Mouse (Mus musculus) limb, embryonic 13.5 days (tissue): ENCODE results near the gene Rbm4b. TPM values are rescaled to one million over a fixed set of nuclear protein-coding genes. Genes with fewer than 3 reads are reported as not detected.

ENCODE experiments used
- ATAC-seq: fragments of 200-750 bp; cut with Nextera tagmentation; 2 replicates; pipeline ENCODE4 v1.8.0; 2017; ENCODE audit warnings: low read depth, moderate number of reproducible peaks, moderate TSS enrichment; ENCODE audit not compliant: low FRiP score
- H3K27ac ChIP-seq: fragments of 300-500 bp; sonication (generic); 2 replicates; pipeline ENCODE4 v1.5.1; 2015; ENCODE audit warnings: inconsistent platforms, mild to moderate bottlenecking, moderate library complexity
- H3K27me3 ChIP-seq: fragments of 300-500 bp; sonication (generic); 2 replicates; pipeline ENCODE4 v1.6.1; 2015; ENCODE audit warnings: mild to moderate bottlenecking, inconsistent platforms
- H3K36me3 ChIP-seq: fragments of 300-500 bp; sonication (generic); 2 replicates; pipeline ENCODE4 v1.6.1; 2015; ENCODE audit warnings: inconsistent platforms, mild to moderate bottlenecking, moderate library complexity
- H3K4me1 ChIP-seq: fragments of 300-500 bp; sonication (generic); 2 replicates; pipeline ENCODE4 v1.6.1; 2015; ENCODE audit warnings: inconsistent platforms
- H3K4me2 ChIP-seq: fragments of 300-500 bp; sonication (generic); replicated peaks from 2 replicates; pipeline ENCODE4 v1.6.1; 2015; ENCODE audit warnings: inconsistent platforms, mild to moderate bottlenecking, moderate library complexity
- H3K4me3 ChIP-seq: fragments of 300-500 bp; sonication (generic); 2 replicates; pipeline ENCODE4 v1.5.1; 2015; ENCODE audit warnings: moderate library complexity, mild to moderate bottlenecking, inconsistent platforms
- H3K9ac ChIP-seq: fragments of 300-500 bp; sonication (generic); 2 replicates; pipeline ENCODE4 v1.6.1; 2015; ENCODE audit warnings: mild to moderate bottlenecking, inconsistent platforms
- H3K9me3 ChIP-seq: fragments of 300-500 bp; sonication (generic); 2 replicates; pipeline ENCODE4 v1.6.1; 2016; ENCODE audit warnings: inconsistent platforms
- WGBS: fragments of 180-500 bp; shearing (Covaris S2); methylation state at CpG from one replicate; pipeline ENCODE4 v1.1.7; 2015; 5-methylcytosine and 5-hydroxymethylcytosine counted together
- polyA plus RNA-seq: library from polyadenylated mRNA; unstranded; fragments of >200 nt; fragmentation: Nextera tagmentation; extraction: Ambion mirVana; gene quantifications from 2 replicates; pipeline ENCODE4 v1.2.1, GENCODE M21; 2015

The Rbm4b gene
- polyA plus RNA-seq, 1 experiment from 2014 or later: 104 TPM

DNA sequence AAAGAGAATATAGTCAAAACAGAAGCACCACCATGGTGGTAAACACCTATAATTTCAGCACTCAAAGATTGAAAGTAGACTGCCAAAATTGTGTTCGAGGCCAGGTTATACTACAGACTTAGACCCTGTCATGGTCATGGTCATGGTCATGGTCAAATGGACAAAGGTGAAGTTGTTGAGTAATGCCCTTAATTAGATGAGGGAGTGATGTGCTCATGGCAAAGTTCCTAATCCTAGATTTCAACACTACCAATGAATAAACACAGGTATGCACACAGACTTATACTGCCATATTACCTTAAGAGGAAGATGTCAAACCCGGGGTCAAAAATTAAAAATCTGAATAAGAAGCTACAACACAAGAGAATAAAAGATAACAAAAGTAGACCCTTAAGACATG is 30.0 kb downstream of the Rbm4b start:
- no peak overlapping the region for H3K4me2 ChIP-seq
- WGBS: 96% methylated on average over 2 of the region's 2 CpGs
- no peak overlapping the region for H3K9ac ChIP-seq
- H3K27me3 ChIP-seq: no peaks in the 10 kb centered on the region
- no peaks in the 10 kb centered on the region for H3K9me3 ChIP-seq
- H3K27ac ChIP-seq: no peak overlapping the region
- H3K4me1 ChIP-seq: peaks cover 40% of the 10 kb centered on the region
- no peak overlapping the region for H3K4me3 ChIP-seq
- peaks cover 95% of the 10 kb centered on the region for H3K36me3 ChIP-seq
- ATAC-seq: no peak

DNA sequence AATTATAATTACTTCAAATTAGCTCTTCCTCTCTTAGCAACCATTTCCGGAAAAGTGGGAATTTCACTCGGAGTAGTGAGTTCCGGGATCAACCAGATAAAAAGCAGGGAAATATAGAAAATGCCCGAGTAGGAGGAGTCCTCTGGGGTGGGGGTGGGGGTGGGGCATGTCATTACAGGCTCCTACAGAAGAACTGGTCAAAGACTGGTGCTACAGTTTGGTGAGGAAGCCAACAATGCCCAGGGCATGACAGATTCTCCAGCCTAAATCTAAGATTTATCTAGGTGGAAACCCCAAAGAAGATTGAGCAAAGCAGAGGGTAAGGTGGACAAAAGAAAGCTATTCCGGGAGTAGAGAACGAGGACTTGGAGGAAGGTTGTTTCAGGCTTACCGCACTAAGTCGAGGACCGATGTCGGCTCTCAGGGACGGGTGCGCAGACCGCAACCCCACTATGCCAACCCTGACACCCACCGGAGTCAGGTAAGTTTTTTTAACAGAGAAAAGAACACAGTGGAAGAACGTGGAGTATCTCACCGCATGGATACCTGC is 37.1 kb downstream of the Rbm4b start:
- no peaks in the 10 kb centered on the region for H3K9me3 ChIP-seq
- H3K4me2 ChIP-seq: peak overlapping the region; percentile 86
- under 1% methylated on average over 16 of the region's 16 CpGs for WGBS
- H3K27me3 ChIP-seq: no peaks in the 10 kb centered on the region
- ATAC-seq: peak; percentile 25; the same call in 1 of the 2 replicates
- peak overlapping the region; percentile 73 for H3K9ac ChIP-seq
- H3K4me3 ChIP-seq: peak overlapping the region; percentile 67
- H3K36me3 ChIP-seq: peaks cover 50% of the 10 kb centered on the region
- peak overlapping the region; percentile 59; the same call in 1 of the 2 replicates for H3K27ac ChIP-seq
- H3K4me1 ChIP-seq: peaks cover 46% of the 10 kb centered on the region

DNA sequence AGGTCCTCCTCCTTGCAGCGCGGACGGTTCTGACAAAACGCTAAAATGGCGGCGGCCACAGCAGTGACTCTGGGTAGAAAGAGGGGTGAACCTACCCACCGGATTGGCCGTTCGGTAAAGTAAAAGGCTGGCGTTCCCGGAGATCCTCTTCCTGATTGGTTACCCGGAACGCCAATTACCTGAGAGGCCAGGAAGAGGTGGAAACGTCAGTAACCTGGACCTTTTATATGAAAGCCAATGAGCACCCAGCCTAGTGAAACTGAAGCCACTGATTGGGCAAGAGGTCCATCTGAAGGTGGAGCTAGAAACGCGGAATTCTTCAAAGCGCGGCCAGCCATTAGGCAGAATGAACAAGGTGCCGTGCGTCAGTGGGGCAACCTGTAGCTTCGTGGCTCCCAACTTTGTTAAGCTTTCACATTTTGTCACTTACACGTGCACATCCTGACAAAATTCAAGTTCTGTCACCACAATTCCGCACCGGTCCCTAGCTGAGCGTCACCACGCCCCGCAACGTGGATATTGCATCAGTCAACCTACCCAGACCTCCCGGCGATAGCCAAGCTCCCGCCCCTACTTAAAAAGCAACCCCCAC is 37.6 kb downstream of the Rbm4b start, which contains the start of gene Rbm4:
Rbm4 (minus strand) TSS at position 71 of the 592 bp plus-strand sequence.
- no peaks in the 10 kb centered on the region for H3K27me3 ChIP-seq
- H3K4me2 ChIP-seq: peak within 1 kb of the TSS; percentile 86
- peak within 1 kb of the TSS; percentile 67 for H3K4me3 ChIP-seq
- H3K36me3 ChIP-seq: peaks cover 51% of the 10 kb centered on the region
- peak within 1 kb of the TSS; percentile 73 for H3K9ac ChIP-seq
- WGBS: under 1% methylated on average over 31 of the region's 31 CpGs
- peaks cover 44% of the 10 kb centered on the region for H3K4me1 ChIP-seq
- no peaks in the 10 kb centered on the region for H3K9me3 ChIP-seq
- peak; percentile 98 for ATAC-seq
- peak within 1 kb of the TSS; percentile 59; the same call in 1 of the 2 replicates for H3K27ac ChIP-seq

DNA sequence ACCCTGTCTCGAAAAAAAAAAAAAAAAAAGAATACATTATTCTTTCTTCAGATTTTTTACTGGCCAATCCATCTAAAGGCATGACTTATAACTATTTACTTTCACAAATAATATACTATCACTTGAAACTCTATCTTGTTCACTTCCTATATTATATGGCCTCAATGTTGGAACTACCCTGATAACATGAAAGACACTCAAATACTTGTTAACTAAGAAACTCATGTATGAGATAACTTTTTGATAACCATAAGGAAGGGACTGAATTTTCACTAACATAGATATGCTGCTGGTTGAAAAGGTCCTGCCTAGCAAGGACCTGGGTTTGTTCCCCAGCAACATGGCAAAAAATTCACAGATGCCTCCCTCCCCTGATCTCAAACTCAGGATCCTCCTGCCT is 39.6 kb downstream of the Rbm4b start:
- Histone ChIP-seq H3K36me3 (peaks cover 53% of the 10 kb centered on the region), H3K27me3 (no peaks in the 10 kb centered on the region), H3K9ac (no peak overlapping the region), H3K9me3 (no peaks in the 10 kb centered on the region), H3K4me2 (no peak overlapping the region), H3K4me3 (no peak overlapping the region), H3K4me1 (peaks cover 29% of the 10 kb centered on the region), H3K27ac (no peak overlapping the region)
- 95% methylated on average over 1 of the region's 1 CpGs for WGBS
- no peak for ATAC-seq

DNA sequence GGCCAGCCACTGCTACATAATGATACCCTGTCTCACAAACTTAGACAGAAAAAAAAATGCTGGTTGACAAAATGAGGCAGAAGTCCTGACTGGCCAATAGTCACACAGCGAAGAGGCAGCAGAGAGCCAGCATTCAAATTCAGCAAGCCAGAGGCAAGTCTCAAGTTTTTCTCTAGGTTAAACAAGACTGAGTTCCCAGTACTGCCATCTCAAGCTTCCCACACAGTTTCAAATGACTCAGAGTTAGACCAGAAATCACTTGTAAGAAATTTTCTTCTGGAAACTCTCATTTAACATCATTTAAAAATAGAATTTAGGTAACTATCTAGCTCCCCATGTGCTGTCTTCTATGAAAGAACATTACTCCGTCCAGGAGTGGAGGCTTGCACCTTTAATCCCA is 41.5 kb downstream of the Rbm4b start:
- ATAC-seq: no peak
- Histone ChIP-seq H3K4me3 (no peak overlapping the region), H3K9ac (no peak overlapping the region), H3K27me3 (no peaks in the 10 kb centered on the region), H3K27ac (no peak overlapping the region), H3K4me2 (no peak overlapping the region), H3K9me3 (no peaks in the 10 kb centered on the region), H3K36me3 (peaks cover 60% of the 10 kb centered on the region), H3K4me1 (peaks cover 12% of the 10 kb centered on the region)
- 96% methylated on average over 2 of the region's 2 CpGs for WGBS

DNA sequence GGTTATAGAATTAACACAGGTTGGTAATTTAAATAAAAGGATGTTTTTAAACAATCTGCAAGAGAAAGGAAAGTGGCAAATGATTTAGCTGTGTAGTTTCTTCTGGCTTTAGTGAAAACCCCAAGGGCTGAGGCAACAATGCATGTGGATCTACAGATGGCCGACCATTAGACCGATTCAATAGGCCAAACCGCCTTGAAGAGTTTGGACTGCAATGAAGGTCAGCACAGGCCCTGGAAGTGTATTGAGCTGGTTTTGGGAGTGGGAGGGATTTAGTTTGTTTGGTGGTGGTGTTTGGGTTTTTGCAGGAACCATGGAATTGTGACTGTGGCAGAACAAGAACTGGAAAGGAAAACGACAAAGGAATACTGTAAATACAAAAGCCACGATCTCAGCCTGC is 42.8 kb downstream of the Rbm4b start:
- Histone ChIP-seq H3K9me3 (no peaks in the 10 kb centered on the region), H3K36me3 (peaks cover 72% of the 10 kb centered on the region), H3K27me3 (no peaks in the 10 kb centered on the region), H3K27ac (no peak overlapping the region), H3K4me3 (no peak overlapping the region), H3K4me2 (no peak overlapping the region), H3K4me1 (peaks cover 10% of the 10 kb centered on the region), H3K9ac (no peak overlapping the region)
- ATAC-seq: no peak
- WGBS: 96% methylated on average over 5 of the region's 5 CpGs

DNA sequence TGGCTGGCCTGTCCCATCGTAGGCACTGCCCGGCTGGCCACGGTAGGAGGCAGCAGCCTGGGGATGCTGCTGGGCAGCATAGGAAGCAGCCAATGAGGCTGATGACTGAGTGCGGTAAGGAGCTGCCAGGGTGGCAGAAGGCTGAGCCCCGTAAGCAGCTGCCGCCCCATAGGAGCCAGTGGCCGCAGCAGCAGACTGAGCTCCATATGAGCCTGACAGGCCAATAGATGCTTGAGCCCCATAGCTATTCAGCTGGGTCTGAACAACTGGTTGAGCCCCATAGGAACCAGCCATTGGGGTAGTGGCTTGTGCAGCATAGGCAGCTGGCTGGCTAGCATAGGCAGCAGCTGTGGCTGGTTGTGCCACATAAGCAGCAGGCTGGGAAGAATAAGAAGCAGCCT is 46.4 kb downstream of the Rbm4b start:
- H3K9me3 ChIP-seq: no peaks in the 10 kb centered on the region
- H3K27ac ChIP-seq: no peak overlapping the region
- 93% methylated on average over 7 of the region's 7 CpGs for WGBS
- H3K36me3 ChIP-seq: peaks cover 69% of the 10 kb centered on the region
- no peaks in the 10 kb centered on the region for H3K27me3 ChIP-seq
- no peak overlapping the region for H3K4me3 ChIP-seq
- H3K9ac ChIP-seq: no peak overlapping the region
- 0 out of 2 replicates have a peak, but pooled peaks cover 5% of the 10 kb centered on the region for H3K4me1 ChIP-seq
- no peak overlapping the region for H3K4me2 ChIP-seq
- ATAC-seq: no peak

DNA sequence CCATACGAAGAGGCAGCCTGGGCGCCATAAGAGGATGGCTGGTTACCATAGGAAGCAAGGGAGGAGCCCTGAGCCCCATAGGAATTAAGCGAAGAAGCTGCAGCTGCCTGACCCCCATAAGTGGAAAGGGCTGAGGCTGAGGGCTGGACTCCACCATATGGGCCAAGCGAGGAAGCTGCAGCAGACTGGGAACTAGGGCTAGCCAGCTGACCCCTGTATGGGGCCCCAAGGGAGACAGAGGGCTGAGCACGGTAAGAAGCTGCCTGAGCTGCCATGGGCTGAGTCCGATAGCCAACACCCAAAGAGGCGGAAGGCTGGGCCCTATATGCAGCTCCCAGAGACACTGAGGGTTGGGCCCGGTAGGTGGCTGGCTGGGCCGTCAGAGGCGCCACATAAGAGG is 47.0 kb downstream of the Rbm4b start:
- Histone ChIP-seq H3K9ac (no peak overlapping the region), H3K4me2 (no peak overlapping the region), H3K36me3 (peaks cover 63% of the 10 kb centered on the region), H3K9me3 (no peaks in the 10 kb centered on the region), H3K27ac (no peak overlapping the region), H3K4me3 (no peak overlapping the region), H3K4me1 (peaks cover 9% of the 10 kb centered on the region), H3K27me3 (no peaks in the 10 kb centered on the region)
- WGBS: 88% methylated on average over 10 of the region's 10 CpGs
- no peak for ATAC-seq

DNA sequence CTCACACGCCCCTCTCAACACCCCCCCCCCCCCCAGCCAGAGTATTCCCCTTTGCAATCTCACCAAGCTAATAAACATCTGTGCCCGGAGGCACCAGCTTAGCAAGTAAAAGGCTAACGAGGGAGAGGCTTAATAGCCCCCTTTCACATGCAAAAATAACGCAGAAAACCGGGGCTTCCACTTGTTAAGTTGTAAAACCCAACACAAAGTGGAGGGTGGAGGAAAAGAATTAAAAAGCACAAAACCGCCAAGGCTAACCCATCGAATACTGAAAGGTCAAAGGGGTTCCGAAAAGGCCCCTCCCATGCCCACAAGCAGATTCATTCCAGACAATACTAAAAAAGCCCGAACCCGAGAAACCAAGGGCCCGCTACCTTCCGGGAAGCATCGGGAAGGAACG is 54.0 kb downstream of the Rbm4b start:
- H3K4me1 ChIP-seq: peaks cover 26% of the 10 kb centered on the region
- H3K9ac ChIP-seq: peak overlapping the region; percentile 82
- no peak for ATAC-seq
- H3K36me3 ChIP-seq: peaks cover 4% of the 10 kb centered on the region
- H3K27ac ChIP-seq: peak overlapping the region; percentile 91; the same call in 1 of the 2 replicates
- WGBS: under 1% methylated on average over 14 of the region's 14 CpGs
- peak overlapping the region; percentile 89 for H3K4me3 ChIP-seq
- 0 out of 2 replicates have a peak, but pooled peaks cover under 1% of the 10 kb centered on the region for H3K9me3 ChIP-seq
- no peaks in the 10 kb centered on the region for H3K27me3 ChIP-seq
- peak overlapping the region; percentile 85 for H3K4me2 ChIP-seq

DNA sequence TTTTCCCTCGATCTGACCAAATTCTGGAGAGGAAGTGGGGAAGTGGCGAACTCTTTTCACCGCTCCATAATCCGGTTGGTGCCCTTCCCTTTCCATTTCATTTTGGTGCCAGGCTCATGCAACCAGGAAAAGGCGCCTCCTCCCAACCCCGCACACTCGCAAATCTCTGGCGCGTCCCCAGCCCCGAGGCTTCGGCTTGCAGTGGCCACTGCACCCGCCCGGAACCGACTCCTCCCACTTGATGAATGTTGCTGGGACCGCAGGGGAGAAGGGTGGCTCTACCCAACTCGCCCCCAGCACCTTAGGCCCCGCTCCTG is 54.4 kb downstream of the Rbm4b start:
- Histone ChIP-seq H3K27ac (peak overlapping the region; percentile 91), H3K27me3 (no peaks in the 10 kb centered on the region)
- no peak for ATAC-seq

DNA sequence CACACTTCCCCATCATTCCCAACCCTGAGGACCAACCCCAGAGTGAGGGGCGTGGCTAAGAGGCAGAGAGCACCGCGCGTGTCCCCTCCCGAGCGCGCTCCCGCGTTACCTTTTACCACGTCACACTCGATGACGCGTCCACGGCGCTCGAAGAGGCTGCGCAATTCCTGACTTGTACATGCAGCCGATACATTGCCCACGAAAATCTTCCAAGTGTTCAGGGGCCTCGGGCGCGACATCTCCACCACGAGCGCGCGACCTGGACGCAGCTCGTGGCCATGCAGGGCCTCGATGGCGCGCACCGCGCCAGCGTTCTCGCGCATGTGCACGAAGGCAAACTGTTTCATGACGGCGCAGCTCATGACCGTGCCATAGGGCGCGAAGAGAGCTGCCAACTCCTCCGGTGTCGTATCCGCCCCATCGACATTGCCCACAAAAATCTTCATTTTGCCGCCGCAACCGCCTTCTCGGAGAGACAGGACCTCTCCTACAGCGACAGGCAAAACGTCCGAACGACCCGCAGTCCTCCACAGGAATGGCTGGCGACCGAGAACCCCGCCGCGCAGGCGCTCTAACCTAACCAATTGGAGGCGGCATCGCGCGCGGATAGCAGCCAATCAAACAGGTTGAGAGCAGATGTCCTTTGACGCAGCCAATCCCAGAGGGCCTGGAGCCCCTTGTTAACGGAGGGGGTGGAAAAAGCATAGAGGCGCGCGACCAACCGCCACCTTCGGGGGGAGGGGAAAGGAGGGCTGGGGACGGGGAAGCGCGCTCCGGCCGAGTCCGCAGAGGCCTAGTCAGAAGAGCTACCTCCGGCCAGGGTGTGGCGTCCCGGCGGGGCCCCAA is 55.0 kb downstream of the Rbm4b start, which contains the start of the genes Gm21992 and Rbm14:
Gm21992 (minus strand) TSS at position 550 of the 846 bp plus-strand sequence.
Rbm14 (minus strand) TSS at position 572 of the 846 bp plus-strand sequence.
- Histone ChIP-seq H3K4me1 (peaks cover 21% of the 10 kb centered on the region), H3K27me3 (no peaks in the 10 kb centered on the region), H3K4me2 (peak within 1 kb of the TSS; percentile 85), H3K4me3 (peak within 1 kb of the TSS; percentile 89), H3K9ac (peak within 1 kb of the TSS; percentile 84), H3K36me3 (peaks cover 4% of the 10 kb centered on the region), H3K9me3 (0 out of 2 replicates have a peak, but pooled peaks cover 5% of the 10 kb centered on the region), H3K27ac (peak within 1 kb of the TSS; percentile 93)
- WGBS: under 1% methylated on average over 83 of the region's 83 CpGs
- peak; percentile 98 for ATAC-seq

More for the DNA sequence above, 54.4 kb downstream of the Rbm4b start:
- peak overlapping the region; percentile 89 for H3K4me3 ChIP-seq
- peaks cover 4% of the 10 kb centered on the region for H3K36me3 ChIP-seq
- 0% methylated on average over 17 of the region's 17 CpGs for WGBS
- peak overlapping the region; percentile 82 for H3K9ac ChIP-seq
- 0 out of 2 replicates have a peak, but pooled peaks cover 4% of the 10 kb centered on the region for H3K9me3 ChIP-seq
- H3K4me1 ChIP-seq: peaks cover 25% of the 10 kb centered on the region
- H3K4me2 ChIP-seq: peak overlapping the region; percentile 85

DNA sequence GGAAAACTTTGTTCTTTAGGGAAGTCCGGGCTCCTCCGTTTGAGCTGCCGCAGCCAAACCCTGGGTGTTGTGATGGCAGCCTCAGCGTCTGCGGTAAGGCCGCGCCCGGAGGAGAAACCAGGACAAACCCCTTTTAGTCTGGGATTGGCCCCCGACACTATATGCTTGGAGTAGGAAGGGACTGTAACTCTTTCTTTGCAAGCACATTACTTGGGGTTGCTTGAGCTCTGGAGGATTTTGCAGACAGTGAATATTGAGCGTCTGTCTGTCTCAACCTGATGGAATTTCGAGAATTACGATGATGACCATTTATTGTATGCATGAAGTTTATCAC is 55.6 kb downstream of the Rbm4b start:
- no peaks in the 10 kb centered on the region for H3K27me3 ChIP-seq
- H3K4me3 ChIP-seq: peak overlapping the region; percentile 89
- WGBS: 4% methylated on average over 12 of the region's 12 CpGs
- H3K27ac ChIP-seq: peak overlapping the region; percentile 93
- H3K4me2 ChIP-seq: peak overlapping the region; percentile 60
- H3K9ac ChIP-seq: peak overlapping the region; percentile 84
- H3K36me3 ChIP-seq: peaks cover 4% of the 10 kb centered on the region; the same call in 1 of the 2 replicates
- 0 out of 2 replicates have a peak, but pooled peaks cover 5% of the 10 kb centered on the region for H3K9me3 ChIP-seq
- peaks cover 21% of the 10 kb centered on the region for H3K4me1 ChIP-seq
- ATAC-seq: peak; percentile 60
